Mouse (Mus musculus) liver, embryonic 14.5 days (tissue): ENCODE data around the gene Il23r.

Experiments used
- CTCF ChIP-seq: IDR thresholded peaks from 2 replicates; pipeline ENCODE4 v1.5.1; 2016; ENCODE audit warnings: antibody characterized with exemption, low read depth, control low read depth
- EP300 ChIP-seq: IDR thresholded peaks from 2 replicates; pipeline ENCODE4 v1.6.1; 2016; ENCODE audit warnings: antibody characterized with exemption, low read depth

DNA sequence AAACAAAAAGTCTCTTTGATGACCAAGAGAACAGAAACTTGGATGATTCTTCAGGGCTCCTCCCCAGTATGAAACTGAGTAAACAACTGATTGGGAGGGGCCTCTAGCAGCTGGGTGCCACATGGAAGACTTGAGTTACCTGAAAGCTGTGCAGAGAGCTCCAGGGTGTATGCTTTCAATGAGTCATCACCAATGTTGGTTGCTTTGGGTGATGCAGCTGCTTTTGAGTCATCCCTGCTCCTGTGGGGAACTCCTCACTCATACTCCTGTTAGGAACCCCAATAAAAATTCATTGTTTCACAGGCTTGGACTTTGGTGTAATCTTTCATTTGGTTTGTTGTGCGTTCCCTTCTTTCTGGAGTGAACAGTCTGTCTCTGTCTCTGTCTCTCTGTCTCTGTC is 32.2 kb downstream of the Il23r start:
- TF ChIP-seq CTCF: no peak
- TF ChIP-seq EP300: no peak
